Mouse (Mus musculus): Measurements from ENCODE around the gene Coil.

DNA sequence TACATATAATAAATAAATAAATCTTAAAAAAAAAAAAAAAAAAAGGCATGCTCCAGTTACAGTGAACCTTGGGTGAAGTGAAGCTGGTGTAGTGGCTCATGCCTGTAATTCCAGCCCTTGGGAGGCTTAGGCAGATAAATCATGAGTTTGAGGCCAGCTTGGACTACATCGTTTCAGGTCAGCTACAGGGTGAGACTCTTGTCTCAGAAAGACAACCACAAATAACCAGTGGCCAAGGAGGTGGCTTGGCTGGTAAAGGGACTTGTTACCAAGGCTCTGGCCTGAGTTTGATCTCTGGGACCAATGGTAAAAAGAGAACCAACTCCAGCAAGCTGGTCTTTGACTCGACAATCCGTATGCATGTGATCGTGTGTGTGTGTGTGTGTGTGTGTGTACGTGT is 32.0 kb downstream of the Coil start:
- no peak for TF ChIP-seq CTCF (IDR thresholded peaks at IDR 0.05; ENCODE audit: control insufficient read depth, insufficient read depth, insufficient read length)
- no peak for TF ChIP-seq MAX (IDR thresholded peaks at IDR 0.05)
- no peak for TF ChIP-seq FOSL1 (IDR thresholded peaks at IDR 0.05; ENCODE audit: insufficient read depth, low read length, poor library complexity, severe bottlenecking)
- no peak for TF ChIP-seq MYOD1 (IDR thresholded peaks at IDR 0.05; ENCODE audit: control insufficient read depth, insufficient read length, low read depth)
- no peak for TF ChIP-seq USF1 (IDR thresholded peaks at IDR 0.05; ENCODE audit: low read depth)
- TF ChIP-seq MYOG (IDR thresholded peaks at IDR 0.05; ENCODE audit: control insufficient read depth, extremely low read depth, insufficient read length): no peak
- TF ChIP-seq CEBPB (IDR thresholded peaks at IDR 0.05; ENCODE audit: low read depth): no peak
